Mouse (Mus musculus): ENCODE measurements around the gene Fndc3a. TPM values are rescaled to one million over a fixed set of nuclear protein-coding genes. Genes with fewer than 3 reads are reported as not detected.

Gene Fndc3a
- 10 to 100 TPM; 40.7 to 41.4 TPM for total RNA-seq (2021)
- long read RNA-seq, experiment 1, full-length matches to known transcripts, result 4 of 13 reads
- long read RNA-seq, experiment 1, partial matches to known transcripts, result 6 of 13 reads
- long read RNA-seq, experiment 1, other reads (novel, unspliced or antisense), result 3 of 13 reads
- long read RNA-seq, experiment 2, full-length matches to known transcripts, result 3 of 9 reads
- long read RNA-seq, experiment 2, partial matches to known transcripts, result 2 of 9 reads
- long read RNA-seq, experiment 2, other reads (novel, unspliced or antisense), result 4 of 9 reads

GRCm38 (mm10) chr14:72709710-72710340 lies at the start of gene Fndc3a:
TSS of gene Fndc3a (minus strand) at chr14:72710003.
- peak; percentile 90 for DNase-seq (ENCODE audit: low spot score in 2 of 2)
- intact Hi-C loops (cut with DNase I), result loop anchor here (5.0 kb wide), 1 partner anchor 272 kb away; no protein-coding TSS in a partner anchor

GRCm38 (mm10) chr14:72752893-72753292 lies 43.1 kb upstream of the Fndc3a start:
- intact Hi-C loops (cut with DNase I), result no loop called here
- DNase-seq (ENCODE audit: low spot score in 2 of 2), result no peak

GRCm38 (mm10) chr14:72750426-72751182 lies 40.8 kb upstream of the Fndc3a start:
- DNase-seq (ENCODE audit: low spot score in 2 of 2), result no peak
- intact Hi-C loops (cut with DNase I), result no loop called here

GRCm38 (mm10) chr14:72748331-72748730 lies 38.5 kb upstream of the Fndc3a start:
- intact Hi-C loops (cut with DNase I), result no loop called here
- no peak for DNase-seq (ENCODE audit: low spot score in 2 of 2)

GRCm38 (mm10) chr14:72741667-72742066 lies 31.9 kb upstream of the Fndc3a start:
- intact Hi-C loops (cut with DNase I), result no loop called here
- DNase-seq (ENCODE audit: low spot score in 2 of 2), result no peak

GRCm38 (mm10) chr14:72740336-72740735 lies 30.5 kb upstream of the Fndc3a start:
- intact Hi-C loops (cut with DNase I), result no loop called here

GRCm38 (mm10) chr14:72739484-72740208 lies 29.8 kb upstream of the Fndc3a start:
- no peak for DNase-seq (ENCODE audit: low spot score in 2 of 2)
- intact Hi-C loops (cut with DNase I), result no loop called here

More at GRCm38 (mm10) chr14:72740336-72740735, 30.5 kb upstream of the Fndc3a start:
- DNase-seq (ENCODE audit: low spot score in 2 of 2), result no peak

GRCm38 (mm10) chr14:72738776-72739175 lies 29.0 kb upstream of the Fndc3a start:
- intact Hi-C loops (cut with DNase I), result no loop called here
- DNase-seq (ENCODE audit: low spot score in 2 of 2), result no peak

GRCm38 (mm10) chr14:72738217-72738616 lies 28.4 kb upstream of the Fndc3a start:
- DNase-seq (ENCODE audit: low spot score in 2 of 2), result no peak
- intact Hi-C loops (cut with DNase I), result no loop called here

- DNase-seq (ENCODE audit: low spot score in 2 of 2), result peak in 1 of 2 experiments; percentile 8
- intact Hi-C loops (cut with DNase I), result no loop called here
Observed at GRCm38 (mm10) chr14:72725865-72726264, 16.1 kb upstream of the Fndc3a start.

GRCm38 (mm10) chr14:72722274-72723053 lies 12.7 kb upstream of the Fndc3a start:
- no peak for DNase-seq (ENCODE audit: low spot score in 2 of 2)
- intact Hi-C loops (cut with DNase I), result no loop called here

GRCm38 (mm10) chr14:72716175-72716574 lies 6.4 kb upstream of the Fndc3a start:
- no peak for DNase-seq (ENCODE audit: low spot score in 2 of 2)
- intact Hi-C loops (cut with DNase I), result no loop called here

- no peak for DNase-seq (ENCODE audit: low spot score in 2 of 2)
- intact Hi-C loops (cut with DNase I), result loop anchor here (5.0 kb wide), 1 partner anchor 271 kb away; no protein-coding TSS in a partner anchor
Observed at GRCm38 (mm10) chr14:72711130-72711529, 1.3 kb upstream of the Fndc3a start.

GRCm38 (mm10) chr14:72710341-72711027 lies 681 bp upstream of the Fndc3a start:
- peak; percentile 44 to 46 for DNase-seq (ENCODE audit: low spot score in 2 of 2)
- intact Hi-C loops (cut with DNase I), result loop anchor here (5.0 kb wide), 1 partner anchor 272 kb away; no protein-coding TSS in a partner anchor

GRCm38 (mm10) chr14:72709091-72709709 lies 603 bp downstream of the Fndc3a start:
- intact Hi-C loops (cut with DNase I), result no loop called here
- peak; percentile 5 to 34 for DNase-seq (ENCODE audit: low spot score in 2 of 2)

- intact Hi-C loops (cut with DNase I), result no loop called here
- DNase-seq (ENCODE audit: low spot score in 2 of 2), result peak; percentile 4 to 6
Observed at GRCm38 (mm10) chr14:72708581-72708991, 1.2 kb downstream of the Fndc3a start.

- DNase-seq (ENCODE audit: low spot score in 2 of 2), result no peak
- intact Hi-C loops (cut with DNase I), result no loop called here
Observed at GRCm38 (mm10) chr14:72700056-72700455, 9.7 kb downstream of the Fndc3a start.

- no peak for DNase-seq (ENCODE audit: low spot score in 2 of 2)
Observed at GRCm38 (mm10) chr14:72691406-72691805, 18.4 kb downstream of the Fndc3a start.

More at GRCm38 (mm10) chr14:72691406-72691805, 18.4 kb downstream of the Fndc3a start:
- intact Hi-C loops (cut with DNase I), result no loop called here
